Mouse (Mus musculus) stomach, postnatal 0 days (tissue): ENCODE results near the gene Higd2a. TPM values are rescaled to one million over a fixed set of nuclear protein-coding genes. Genes with fewer than 3 reads are reported as not detected.

ENCODE experiments used
- ATAC-seq: fragments of 200-750 bp; cut with Nextera tagmentation; 2 replicates; pipeline ENCODE4 v1.8.0; 2017; ENCODE audit not compliant: low FRiP score, low TSS enrichment
- DNase-seq: peaks from one replicate; pipeline ENCODE4 v3.0.0-alpha.2; 2016; ENCODE audit warnings: low spot score
- H3K27ac ChIP-seq: fragments of 300-500 bp; sonication (generic); replicated peaks from 2 replicates; pipeline ENCODE4 v1.5.1; 2014; ENCODE audit warnings: mild to moderate bottlenecking, control low read depth
- H3K27me3 ChIP-seq: fragments of 300-500 bp; sonication (generic); 2 replicates; pipeline ENCODE4 v1.6.1; 2014; ENCODE audit warnings: low read length; ENCODE audit not compliant: control insufficient read depth, insufficient read depth
- H3K36me3 ChIP-seq: fragments of 300-500 bp; sonication (generic); 2 replicates; pipeline ENCODE4 v1.6.1; 2014; ENCODE audit warnings: low read length, mixed read lengths; ENCODE audit not compliant: control insufficient read depth, insufficient read depth
- H3K4me1 ChIP-seq: fragments of 300-500 bp; sonication (generic); replicated peaks from 2 replicates; pipeline ENCODE4 v1.6.1; 2014; ENCODE audit warnings: antibody characterized with exemption; ENCODE audit not compliant: control insufficient read depth, insufficient read depth
- H3K4me2 ChIP-seq: fragments of 300-500 bp; sonication (generic); replicated peaks from 2 replicates; pipeline ENCODE4 v1.6.1; 2014; ENCODE audit warnings: low read depth, mild to moderate bottlenecking, control low read depth, moderate library complexity
- H3K4me3 ChIP-seq: fragments of 300-500 bp; sonication (generic); 2 replicates; pipeline ENCODE4 v1.5.1; 2014; ENCODE audit warnings: low read depth, low read length, control low read depth
- H3K9ac ChIP-seq: fragments of 300-500 bp; sonication (generic); 2 replicates; pipeline ENCODE4 v1.6.1; 2014; ENCODE audit warnings: mild to moderate bottlenecking, low read length, control low read depth, mixed read lengths
- H3K9me3 ChIP-seq: fragments of 300-500 bp; sonication (generic); 2 replicates; pipeline ENCODE4 v1.6.1; 2016; ENCODE audit warnings: low read length; ENCODE audit not compliant: control insufficient read depth
- CTCF ChIP-seq: IDR thresholded peaks from 2 replicates; pipeline ENCODE4 v1.5.1; 2016; ENCODE audit warnings: antibody characterized with exemption, low read depth, mild to moderate bottlenecking, moderate library complexity
- EP300 ChIP-seq: optimal IDR thresholded peaks from 2 replicates; pipeline ENCODE3; 2016; ENCODE audit warnings: antibody characterized with exemption
- WGBS: fragments of 180-500 bp; shearing (Covaris S2); extraction: QIAGEN DNeasy Blood & Tissue Kit; methylation state at CpG from one replicate; pipeline ENCODE4 v1.1.7; 2014; 5-methylcytosine and 5-hydroxymethylcytosine counted together
- polyA plus RNA-seq: library from polyadenylated mRNA; unstranded; fragments of >200 nt; fragmentation: Nextera tagmentation; extraction: Ambion mirVana; gene quantifications from 2 replicates; pipeline ENCODE4 v1.2.1, GENCODE M21; 2015

Gene Higd2a
- polyA plus RNA-seq, 1 experiment from 2014 or later = 289 TPM

DNA sequence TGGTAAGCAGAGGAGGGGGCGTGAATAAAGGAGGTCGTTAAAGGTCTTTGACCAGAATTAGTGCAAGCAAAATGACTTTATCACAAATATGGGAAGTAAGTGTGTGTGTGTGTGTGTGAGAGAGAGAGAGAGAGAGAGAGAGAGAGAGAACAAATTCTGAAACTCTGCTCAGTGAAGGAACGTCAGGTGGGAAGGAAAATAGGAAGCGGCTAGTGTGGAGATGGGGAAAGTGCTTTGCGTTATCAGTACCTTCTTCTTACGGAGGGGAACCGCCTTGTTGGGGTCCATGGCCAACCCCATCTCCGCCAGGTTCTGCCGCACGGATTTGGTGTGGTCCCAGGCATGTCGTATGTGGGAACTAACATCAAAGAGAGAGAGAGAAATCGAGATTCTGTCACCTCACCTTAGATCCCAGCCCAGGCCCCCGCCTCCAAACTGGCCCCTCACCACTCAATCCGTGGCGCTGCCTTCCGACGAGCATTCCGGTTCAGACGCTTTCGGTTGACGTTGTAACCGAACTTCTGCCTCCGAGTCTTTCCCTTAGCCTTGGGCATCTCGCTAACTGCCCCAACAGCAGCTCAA lies 502 bp upstream of the Higd2a start:
- H3K27ac ChIP-seq = 0 out of 2 replicates have a peak overlapping the region, but pooled peaks have one; percentile 64
- TF ChIP-seq EP300 (no peak), CTCF (no peak)
- H3K4me1 ChIP-seq = no peaks in the 10 kb centered on the region
- peaks cover 9% of the 10 kb centered on the region; the same call in 1 of the 2 replicates for H3K36me3 ChIP-seq
- H3K27me3 ChIP-seq = no peaks in the 10 kb centered on the region
- H3K9ac ChIP-seq = peak overlapping the region; percentile 60
- DNase-seq (no peak), ATAC-seq (no peak)
- H3K4me3 ChIP-seq = peak overlapping the region; percentile 76
- H3K9me3 ChIP-seq = no peaks in the 10 kb centered on the region
- peak overlapping the region; percentile 76 for H3K4me2 ChIP-seq
- 1% methylated on average over 24 of the region's 24 CpGs for WGBS

DNA sequence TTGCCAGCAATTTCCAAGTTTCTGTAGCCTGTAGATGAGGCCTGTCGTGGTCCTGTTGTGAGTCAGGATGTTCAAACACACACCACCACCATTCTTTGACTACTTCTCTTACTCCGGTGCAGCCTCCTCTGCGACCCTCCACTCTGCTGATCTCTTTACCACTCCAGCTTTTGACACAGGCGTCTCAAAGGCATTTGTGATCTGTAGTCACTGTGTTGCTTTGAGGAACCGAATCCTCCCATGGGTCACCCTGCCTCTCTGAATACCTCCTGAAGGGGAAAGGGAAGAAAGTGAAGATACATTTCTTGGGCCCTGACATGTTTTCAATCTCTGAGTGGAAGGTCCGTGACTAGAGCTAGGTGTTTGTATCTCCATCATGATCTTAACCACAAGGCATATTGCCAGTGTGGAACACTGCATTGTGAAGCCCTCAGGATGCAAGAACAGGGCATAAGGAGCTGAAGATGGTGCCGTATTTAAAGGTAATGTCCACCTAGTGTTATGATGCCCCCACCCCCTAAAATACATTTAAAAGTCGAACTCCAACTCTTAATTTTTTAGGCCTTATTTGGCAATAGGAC lies 1.9 kb downstream of the Higd2a start:
- no peaks in the 10 kb centered on the region for H3K9me3 ChIP-seq
- no peak overlapping the region for H3K4me2 ChIP-seq
- DNase-seq (no peak), ATAC-seq (no peak)
- H3K27me3 ChIP-seq = no peaks in the 10 kb centered on the region
- no peak overlapping the region for H3K27ac ChIP-seq
- H3K36me3 ChIP-seq = no peaks in the 10 kb centered on the region
- no peaks in the 10 kb centered on the region for H3K4me1 ChIP-seq
- H3K9ac ChIP-seq = no peak overlapping the region
- TF ChIP-seq EP300 (no peak), CTCF (no peak)
- no peak overlapping the region for H3K4me3 ChIP-seq
- WGBS = 87% methylated on average over 8 of the region's 8 CpGs

DNA sequence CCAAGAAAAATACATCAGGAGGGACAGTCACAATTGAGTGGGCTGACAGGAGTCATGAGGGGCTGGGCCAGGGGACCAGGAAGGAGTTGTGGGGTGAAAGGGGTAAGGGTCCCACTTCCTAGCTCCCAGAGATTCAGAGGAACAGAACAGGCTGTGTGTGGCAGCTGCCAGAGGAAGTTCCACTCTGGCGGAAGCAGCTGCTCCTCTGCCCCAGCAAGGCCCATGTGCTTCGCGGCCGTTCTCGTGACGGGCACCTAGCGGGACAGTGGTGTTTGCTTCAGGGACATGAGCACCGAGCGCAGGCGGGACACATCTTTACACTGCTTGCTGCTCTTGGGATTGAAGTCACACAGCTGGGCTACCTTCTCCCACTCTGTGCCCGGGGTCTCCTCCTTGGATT lies 3.6 kb downstream of the Higd2a start:
- H3K4me3 ChIP-seq = no peak overlapping the region
- ATAC-seq = no peak
- no peak overlapping the region for H3K9ac ChIP-seq
- no peak overlapping the region for H3K27ac ChIP-seq
- no peaks in the 10 kb centered on the region for H3K9me3 ChIP-seq
- H3K4me2 ChIP-seq = no peak overlapping the region
- WGBS = 84% methylated on average over 11 of the region's 11 CpGs
- no peaks in the 10 kb centered on the region for H3K4me1 ChIP-seq
- H3K36me3 ChIP-seq = no peaks in the 10 kb centered on the region; the same call in 1 of the 2 replicates
- no peak for DNase-seq
- TF ChIP-seq CTCF = no peak
- no peak for TF ChIP-seq EP300
- H3K27me3 ChIP-seq = no peaks in the 10 kb centered on the region

DNA sequence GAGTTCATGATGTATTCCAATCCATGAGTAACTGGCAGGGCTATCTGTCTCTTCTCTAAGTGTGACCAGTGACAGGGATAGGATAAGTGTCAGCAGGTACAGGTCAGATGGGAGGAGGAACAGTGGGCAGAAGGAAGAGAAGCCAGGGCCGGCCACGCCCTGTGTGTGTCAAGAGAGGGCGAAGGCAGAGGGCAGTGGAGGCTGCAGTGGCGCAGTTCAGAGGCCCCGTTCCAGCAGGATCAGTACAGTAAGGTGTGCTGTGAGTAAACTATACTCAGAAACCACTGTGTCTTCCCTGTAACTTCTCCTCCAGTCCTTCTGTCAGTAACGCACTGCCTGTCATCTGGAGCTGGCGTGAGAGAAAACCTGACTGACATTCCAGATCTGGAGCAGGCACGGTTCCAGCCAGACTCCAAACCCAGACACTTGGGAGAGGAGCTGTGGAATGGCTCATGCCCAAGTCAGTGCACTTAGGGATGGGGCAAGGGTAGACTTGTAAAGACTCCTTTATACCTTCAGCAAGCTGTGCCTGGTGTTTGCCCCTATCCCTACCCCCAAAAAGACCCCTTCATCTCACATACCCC lies 6.2 kb downstream of the Higd2a start:
- DNase-seq (peak; percentile 54), ATAC-seq (peak; percentile 57; the same call in 1 of the 2 replicates)
- no peak overlapping the region for H3K4me2 ChIP-seq
- TF ChIP-seq EP300 (no peak), CTCF (peak; percentile 8; the same call in 1 of the 2 replicates)
- H3K9me3 ChIP-seq = no peaks in the 10 kb centered on the region
- H3K4me1 ChIP-seq = no peaks in the 10 kb centered on the region
- WGBS = 60% methylated on average over 8 of the region's 8 CpGs
- peaks cover 3% of the 10 kb centered on the region; the same call in 1 of the 2 replicates for H3K36me3 ChIP-seq
- H3K9ac ChIP-seq = no peak overlapping the region
- no peaks in the 10 kb centered on the region for H3K27me3 ChIP-seq
- no peak overlapping the region for H3K4me3 ChIP-seq
- H3K27ac ChIP-seq = no peak overlapping the region

DNA sequence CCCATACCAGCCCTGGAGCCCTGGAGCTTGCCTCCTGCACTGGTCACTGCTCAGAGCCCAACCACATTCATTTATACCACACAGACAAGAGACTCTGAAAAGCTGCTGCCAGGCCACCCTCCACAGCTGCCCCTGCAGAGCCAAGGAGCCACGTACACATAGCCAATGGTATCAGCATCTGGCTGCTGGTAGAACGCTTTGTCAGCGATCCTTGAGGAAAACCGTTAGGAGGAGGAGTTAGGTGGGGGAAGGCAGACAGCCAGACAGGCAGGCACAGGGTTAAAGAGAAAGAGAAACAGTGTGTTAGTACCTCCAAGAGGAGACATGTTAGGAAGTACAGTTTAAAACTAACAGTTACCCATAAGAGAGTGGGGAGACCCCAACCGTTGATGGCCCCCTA lies 6.9 kb downstream of the Higd2a start:
- Histone ChIP-seq H3K4me3 (no peak overlapping the region), H3K27me3 (no peaks in the 10 kb centered on the region), H3K36me3 (peaks cover 3% of the 10 kb centered on the region; the same call in 1 of the 2 replicates), H3K9ac (no peak overlapping the region), H3K27ac (no peak overlapping the region), H3K4me1 (no peaks in the 10 kb centered on the region), H3K9me3 (no peaks in the 10 kb centered on the region), H3K4me2 (no peak overlapping the region)
- DNase-seq = no peak
- no peak for TF ChIP-seq CTCF
- no peak for TF ChIP-seq EP300
- WGBS = 56% methylated on average over 5 of the region's 5 CpGs
- ATAC-seq = no peak

DNA sequence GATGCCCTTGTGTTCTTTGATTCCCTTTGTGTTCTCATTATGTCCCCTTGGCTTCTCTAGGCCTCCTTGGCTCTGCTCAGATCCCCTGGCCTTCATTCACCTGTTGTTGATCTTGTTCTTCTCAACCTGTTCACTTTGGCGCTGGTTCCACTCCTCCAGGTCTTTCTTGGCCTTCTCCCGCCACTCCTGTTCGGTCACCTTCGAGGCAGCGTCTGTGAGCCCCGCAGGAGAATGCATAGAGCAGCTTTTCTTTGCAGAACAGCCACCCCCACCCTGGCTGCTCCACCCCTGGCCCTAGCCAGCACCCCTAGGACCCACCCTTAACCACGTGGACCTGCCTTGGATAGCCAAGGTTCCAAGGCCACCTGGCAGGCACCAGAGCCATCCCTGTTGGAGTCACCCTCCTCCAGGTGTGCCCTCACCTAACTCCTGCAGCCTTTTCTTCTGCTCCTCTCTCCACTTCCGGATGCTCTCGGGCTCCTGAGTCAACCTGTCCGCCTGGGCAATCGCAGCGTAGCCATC lies 8.7 kb downstream of the Higd2a start:
- TF ChIP-seq CTCF (no peak), EP300 (no peak)
- Histone ChIP-seq H3K4me3 (no peak overlapping the region), H3K4me2 (no peak overlapping the region), H3K9me3 (no peaks in the 10 kb centered on the region), H3K27me3 (no peaks in the 10 kb centered on the region), H3K4me1 (no peaks in the 10 kb centered on the region), H3K27ac (no peak overlapping the region), H3K9ac (no peak overlapping the region), H3K36me3 (peaks cover 3% of the 10 kb centered on the region; the same call in 1 of the 2 replicates)
- no peak for DNase-seq
- WGBS = 77% methylated on average over 12 of the region's 12 CpGs
- no peak for ATAC-seq
